Mouse (Mus musculus) heart, postnatal 0 days (tissue): ENCODE measurements around the gene Gm10961.

Source experiments
- CTCF ChIP-seq: IDR thresholded peaks from 2 replicates; pipeline ENCODE4 v1.5.1; 2016; ENCODE audit warnings: antibody characterized with exemption, control low read depth, low read depth
- EP300 ChIP-seq: IDR thresholded peaks from 2 replicates; pipeline ENCODE4 v1.6.1; 2016; ENCODE audit warnings: antibody characterized with exemption, low read depth

GRCm38 (mm10) chr3:107596559-107596958 is 34.6 kb upstream of the Gm10961 start:
- TF ChIP-seq CTCF (no peak), EP300 (no peak)
